Mouse (Mus musculus): ENCODE measurements around the gene Dnm2.

DNA sequence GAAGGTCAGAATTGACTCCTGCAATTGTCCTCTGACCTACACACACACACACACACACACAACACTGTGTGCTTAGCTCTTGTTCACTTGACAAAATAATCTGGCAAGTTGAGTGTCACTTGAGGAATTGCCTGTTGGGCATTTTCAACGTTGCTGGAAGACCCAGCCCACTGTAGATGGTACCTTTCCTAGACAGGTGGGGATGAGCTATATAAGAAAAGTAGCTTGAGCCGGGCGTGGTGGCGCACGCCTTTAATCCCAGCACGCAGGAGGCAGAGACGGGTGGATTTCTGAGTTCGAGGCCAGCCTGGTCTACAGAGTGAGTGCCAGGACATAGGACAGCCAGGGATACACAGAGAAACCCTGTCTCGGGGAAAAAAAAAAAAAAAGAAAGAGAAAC lies 86.3 kb downstream of the Dnm2 start:
- no peak for TF ChIP-seq CTCF (IDR thresholded peaks at IDR 0.05; ENCODE audit: low read depth, low read length)
- TF ChIP-seq POLR2A (IDR thresholded peaks at IDR 0.05; ENCODE audit: insufficient read depth, low read length): no peak
